Mouse (Mus musculus) hindbrain, embryonic 11.5 days (tissue): ENCODE data around the gene Vkorc1l1. TPM values are rescaled to one million over a fixed set of nuclear protein-coding genes. Genes with fewer than 3 reads are reported as not detected.

Experiments
- ATAC-seq: fragments of 200-750 bp; cut with Nextera tagmentation; 2 replicates; pipeline ENCODE4 v1.8.0; 2017; ENCODE audit warnings: mild to moderate bottlenecking, moderate TSS enrichment, moderate library complexity; ENCODE audit not compliant: low FRiP score
- DNase-seq: peaks from one replicate; pipeline ENCODE4 v3.0.0-alpha.2; 2015; ENCODE audit warnings: low spot score
- H3K27ac ChIP-seq: fragments of 300-500 bp; sonication (generic); 2 replicates; pipeline ENCODE4 v1.5.1; 2014; ENCODE audit warnings: mild to moderate bottlenecking, low read depth, low read length
- H3K27me3 ChIP-seq: fragments of 300-500 bp; sonication (generic); 2 replicates; pipeline ENCODE4 v1.6.1; 2014; ENCODE audit warnings: mild to moderate bottlenecking, low read length, moderate library complexity, mixed read lengths; ENCODE audit not compliant: control insufficient read depth, insufficient read depth
- H3K36me3 ChIP-seq: fragments of 300-500 bp; sonication (generic); 2 replicates; pipeline ENCODE4 v1.6.1; 2014; ENCODE audit warnings: mild to moderate bottlenecking, low read length, moderate library complexity, mixed read lengths; ENCODE audit not compliant: control insufficient read depth, insufficient read depth
- H3K4me1 ChIP-seq: fragments of 300-500 bp; sonication (generic); replicated peaks from 2 replicates; pipeline ENCODE4 v1.6.1; 2014; ENCODE audit warnings: low read length, mixed read lengths; ENCODE audit not compliant: control insufficient read depth, insufficient read depth
- H3K4me2 ChIP-seq: fragments of 300-500 bp; sonication (generic); replicated peaks from 2 replicates; pipeline ENCODE4 v1.6.1; 2014; ENCODE audit warnings: mild to moderate bottlenecking, low read depth, low read length
- H3K4me3 ChIP-seq: fragments of 300-500 bp; sonication (generic); 2 replicates; pipeline ENCODE4 v1.5.1; 2014; ENCODE audit warnings: low read depth, low read length
- H3K9ac ChIP-seq: fragments of 300-500 bp; sonication (generic); 2 replicates; pipeline ENCODE4 v1.6.1; 2014; ENCODE audit warnings: low read depth, low read length
- H3K9me3 ChIP-seq: fragments of 300-500 bp; sonication (generic); 2 replicates; pipeline ENCODE4 v1.6.1; 2016; ENCODE audit warnings: low read length; ENCODE audit not compliant: control insufficient read depth
- WGBS: fragments of 180-500 bp; shearing (Covaris S2); extraction: QIAGEN DNeasy Blood & Tissue Kit; methylation state at CpG from one replicate; pipeline ENCODE4 v1.1.7; 2014; 5-methylcytosine and 5-hydroxymethylcytosine counted together
- polyA plus RNA-seq: library from polyadenylated mRNA; unstranded; fragments of >200 nt; fragmentation: Nextera tagmentation; extraction: Ambion mirVana; gene quantifications from 2 replicates; pipeline ENCODE4 v1.2.1, GENCODE M21; 2014

Gene Vkorc1l1
- polyA plus RNA-seq, 1 experiment from 2014 or later, result 28.5 TPM

- WGBS, result 2% methylated on average over 39 of the region's 39 CpGs
- H3K27me3 ChIP-seq, result no peaks in the 10 kb centered on the region
- ATAC-seq, result peak; percentile 88
Measured at GRCm38 (mm10) chr5:130002301-130003146, 60.8 kb downstream of the Vkorc1l1 start, which contains the start of gene Gusb. Gusb (minus strand) TSS chr5:130003049.

DNA sequence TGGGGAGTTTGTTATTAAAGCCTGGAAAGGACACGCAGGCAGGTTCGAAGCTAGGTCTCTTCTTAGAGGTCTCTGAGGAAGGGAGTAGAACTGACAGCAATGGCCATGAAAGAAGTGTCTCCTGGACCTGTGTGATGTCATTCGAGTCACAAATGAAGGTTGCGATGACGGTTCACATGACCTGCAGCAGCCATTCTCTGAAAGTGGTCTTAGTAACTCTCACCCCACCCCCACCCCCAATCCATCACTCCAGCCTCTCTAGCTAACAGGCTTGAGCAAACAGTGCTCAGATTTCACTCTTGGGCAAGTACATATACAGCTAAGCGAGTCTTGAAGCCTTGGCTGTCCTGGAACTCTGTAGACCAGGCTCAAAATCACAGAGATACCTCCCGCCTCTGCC lies 61.5 kb downstream of the Vkorc1l1 start:
- 60% methylated on average over 7 of the region's 7 CpGs for WGBS
- Histone ChIP-seq H3K27me3 (no peaks in the 10 kb centered on the region), H3K9me3 (no peaks in the 10 kb centered on the region), H3K9ac (no peak overlapping the region; the same call in 1 of the 2 replicates), H3K36me3 (no peaks in the 10 kb centered on the region), H3K4me3 (no peak overlapping the region), H3K4me2 (peak overlapping the region; percentile 44), H3K4me1 (no peaks in the 10 kb centered on the region; the same call in 1 of the 2 replicates), H3K27ac (no peak overlapping the region)
- DNase-seq (peak; percentile 31), ATAC-seq (no peak)

More at GRCm38 (mm10) chr5:130002301-130003146, 60.8 kb downstream of the Vkorc1l1 start, which contains the start of gene Gusb:
- H3K4me2 ChIP-seq, result peak within 1 kb of the TSS; percentile 44
- no peak within 1 kb of the TSS for H3K27ac ChIP-seq
- peak within 1 kb of the TSS; percentile 42 for H3K4me3 ChIP-seq
- H3K9ac ChIP-seq, result peak within 1 kb of the TSS; percentile 62
- no peaks in the 10 kb centered on the region for H3K9me3 ChIP-seq
- H3K4me1 ChIP-seq, result no peaks in the 10 kb centered on the region; the same call in 1 of the 2 replicates
- no peaks in the 10 kb centered on the region for H3K36me3 ChIP-seq
- peak; percentile 79 for DNase-seq

DNA sequence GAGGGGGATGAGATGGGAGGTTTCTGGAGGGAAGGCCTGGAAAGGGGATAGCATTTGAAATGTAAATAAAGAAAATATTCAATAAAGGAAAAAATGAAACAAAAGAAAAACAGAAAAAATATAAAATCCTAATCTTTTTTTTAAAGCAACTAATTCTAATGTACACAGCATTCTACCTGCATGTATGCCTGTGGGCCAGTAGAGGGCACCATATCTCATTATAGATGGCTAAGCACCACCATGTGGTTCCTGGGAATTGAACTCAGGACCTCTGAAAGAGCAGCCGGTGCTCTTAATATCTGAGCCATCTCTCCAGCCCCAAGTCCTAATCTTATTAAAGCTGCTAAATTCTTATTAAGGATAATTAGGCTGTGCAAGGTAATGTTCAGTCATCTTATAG lies 65.6 kb downstream of the Vkorc1l1 start:
- Histone ChIP-seq H3K36me3 (no peaks in the 10 kb centered on the region), H3K9ac (no peak overlapping the region), H3K27ac (no peak overlapping the region), H3K4me1 (no peaks in the 10 kb centered on the region; the same call in 1 of the 2 replicates), H3K4me3 (no peak overlapping the region), H3K4me2 (no peak overlapping the region), H3K27me3 (no peaks in the 10 kb centered on the region), H3K9me3 (no peaks in the 10 kb centered on the region)
- ATAC-seq (no peak), DNase-seq (no peak)
- 95% methylated on average over 1 of the region's 1 CpGs for WGBS

DNA sequence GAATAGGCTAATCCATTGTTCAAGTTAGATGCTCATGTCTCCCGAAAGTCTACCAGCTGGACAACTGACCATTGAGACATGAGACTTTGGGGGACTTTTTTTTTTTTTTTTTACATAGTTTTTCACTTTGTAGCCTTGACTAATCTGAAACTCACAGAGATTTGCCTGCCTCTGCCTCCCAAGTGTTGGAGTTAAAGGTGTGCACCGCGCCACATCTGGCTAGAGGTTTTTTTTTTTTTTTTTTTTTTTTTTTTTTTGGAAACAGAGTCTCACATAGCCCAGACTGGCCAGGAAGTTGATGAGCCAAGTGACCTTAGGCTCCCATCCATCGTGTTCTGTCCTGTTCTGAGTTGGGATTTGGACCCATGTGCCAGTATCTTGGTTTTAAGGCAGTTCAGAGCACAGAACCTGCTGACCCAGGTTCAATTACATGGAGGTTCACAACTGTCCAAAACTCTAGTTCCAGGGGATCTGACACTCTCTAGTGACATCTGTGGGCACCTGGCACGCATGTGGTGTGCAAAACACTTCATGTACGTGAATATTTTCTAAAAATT lies 66.3 kb downstream of the Vkorc1l1 start:
- Histone ChIP-seq H3K36me3 (no peaks in the 10 kb centered on the region), H3K4me3 (no peak overlapping the region), H3K4me2 (no peak overlapping the region), H3K27me3 (no peaks in the 10 kb centered on the region), H3K9ac (no peak overlapping the region), H3K27ac (no peak overlapping the region), H3K9me3 (no peaks in the 10 kb centered on the region), H3K4me1 (no peaks in the 10 kb centered on the region)
- DNase-seq (no peak), ATAC-seq (no peak)
- 86% methylated on average over 6 of the region's 6 CpGs for WGBS

- no peak overlapping the region for H3K9ac ChIP-seq
- no peaks in the 10 kb centered on the region for H3K4me1 ChIP-seq
- no peak for DNase-seq
- no peak overlapping the region for H3K4me3 ChIP-seq
- WGBS, result 98% methylated on average over 4 of the region's 4 CpGs
- ATAC-seq, result no peak
- no peaks in the 10 kb centered on the region for H3K27me3 ChIP-seq
- no peak overlapping the region for H3K4me2 ChIP-seq
- H3K36me3 ChIP-seq, result no peaks in the 10 kb centered on the region
- no peaks in the 10 kb centered on the region for H3K9me3 ChIP-seq
- no peak overlapping the region for H3K27ac ChIP-seq
Measured at GRCm38 (mm10) chr5:130009784-130010183, 68.0 kb downstream of the Vkorc1l1 start.

- whole genome bisulfite sequencing, result 94% methylated on average over 5 of the region's 5 CpGs
- Histone ChIP-seq H3K36me3 (0 out of 2 replicates have a peak, but pooled peaks cover 5% of the 10 kb centered on the region), H3K4me1 (no peaks in the 10 kb centered on the region), H3K4me2 (no peak overlapping the region), H3K27me3 (no peaks in the 10 kb centered on the region), H3K27ac (no peak overlapping the region), H3K9ac (no peak overlapping the region), H3K9me3 (no peaks in the 10 kb centered on the region), H3K4me3 (no peak overlapping the region)
- DNase-seq (no peak), ATAC-seq (no peak)
Measured at GRCm38 (mm10) chr5:130010961-130011360, 69.2 kb downstream of the Vkorc1l1 start.

DNA sequence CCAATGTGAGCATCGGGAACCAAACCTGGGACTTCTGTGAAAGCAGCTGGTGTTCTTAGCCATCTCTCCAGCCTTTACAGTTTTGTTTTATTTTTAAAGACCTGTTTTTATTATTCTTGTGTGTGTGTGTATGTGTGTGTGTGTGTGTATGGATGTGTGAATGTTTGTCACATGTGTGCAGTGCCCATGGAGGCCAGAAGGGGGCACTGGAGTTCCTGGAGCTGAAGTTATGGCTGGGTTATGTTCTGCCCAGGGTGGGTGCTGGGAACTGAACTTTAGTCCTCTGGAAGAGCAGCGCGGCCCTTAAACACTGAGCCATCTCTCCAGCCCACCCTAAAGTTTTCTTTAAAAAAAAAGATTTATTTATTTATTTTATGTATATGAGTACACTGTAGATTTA lies 73.3 kb downstream of the Vkorc1l1 start:
- 96% methylated on average over 3 of the region's 3 CpGs for WGBS
- Histone ChIP-seq H3K36me3 (0 out of 2 replicates have a peak, but pooled peaks cover 5% of the 10 kb centered on the region), H3K4me2 (no peak overlapping the region), H3K9ac (no peak overlapping the region), H3K4me3 (no peak overlapping the region), H3K9me3 (no peaks in the 10 kb centered on the region), H3K27ac (no peak overlapping the region), H3K4me1 (no peaks in the 10 kb centered on the region), H3K27me3 (no peaks in the 10 kb centered on the region)
- DNase-seq (no peak), ATAC-seq (no peak)

GRCm38 (mm10) chr5:130019461-130019860 lies 77.7 kb downstream of the Vkorc1l1 start:
- Histone ChIP-seq H3K27ac (no peak overlapping the region), H3K9me3 (no peaks in the 10 kb centered on the region), H3K4me1 (no peaks in the 10 kb centered on the region), H3K27me3 (no peaks in the 10 kb centered on the region), H3K4me3 (no peak overlapping the region), H3K36me3 (0 out of 2 replicates have a peak, but pooled peaks cover 5% of the 10 kb centered on the region), H3K4me2 (no peak overlapping the region), H3K9ac (no peak overlapping the region)
- ATAC-seq (no peak), DNase-seq (no peak)
- 66% methylated on average over 8 of the region's 8 CpGs for WGBS
